Mouse (Mus musculus) embryonic fibroblast, embryonic 13.5 days (primary cell): ENCODE results near the gene BC067074.

Source experiments
- CTCF ChIP-seq: IDR thresholded peaks from 2 replicates; pipeline ENCODE4 v1.5.1; 2011; ENCODE audit warnings: mild to moderate bottlenecking, control low read depth, low read length, moderate library complexity, borderline replicate concordance; ENCODE audit not compliant: insufficient read depth
- POLR2A ChIP-seq: IDR thresholded peaks from 2 replicates; pipeline ENCODE4 v1.6.1; 2011; ENCODE audit warnings: low read depth, mild to moderate bottlenecking, control low read depth, low read length, moderate library complexity

GRCm38 (mm10) chr13:113289760-113290159 is 3.2 kb upstream of the BC067074 start:
- no peak for TF ChIP-seq CTCF
- no peak for TF ChIP-seq POLR2A
